In genomic region chr12:54163166-54163565, GRCm38 (mm10) we compare ENCODE assay signal across 8 mouse cellular contexts. TPM values are rescaled to one million over a fixed set of nuclear protein-coding genes. Genes with fewer than 3 reads are reported as not detected.
DNase-seq lines count a peak whose midpoint lies in the region; ATAC-seq lines count a peak whose summit lies in the region.

No protein-coding gene starts in this region.

- 13% methylated on average over 4 of the region's 4 CpGs for WGBS in kidney, embryonic 14.5 days
- WGBS in embryonic facial prominence, embryonic 15.5 days, result 20% methylated on average over 4 of the region's 4 CpGs
- 20% methylated on average over 4 of the region's 4 CpGs for WGBS in limb, embryonic 13.5 days
- 15% methylated on average over 4 of the region's 4 CpGs for WGBS in neural tube, embryonic 12.5 days

- H3K4me1 ChIP-seq in kidney, embryonic 14.5 days (ENCODE audit: control insufficient read depth, insufficient read depth, low read length), result peaks cover 8% of the 10 kb centered on the region; the same call in 1 of the 2 replicates
- H3K4me1 ChIP-seq in embryonic facial prominence, embryonic 15.5 days, result peaks cover 13% of the 10 kb centered on the region; the same call in 1 of the 2 replicates
- peaks cover 10% of the 10 kb centered on the region for H3K4me1 ChIP-seq in limb, embryonic 13.5 days
- peaks cover 14% of the 10 kb centered on the region for H3K4me1 ChIP-seq in neural tube, embryonic 12.5 days

- peak overlapping the region; percentile 33 for H3K4me3 ChIP-seq in kidney, embryonic 14.5 days (ENCODE audit: low read length)
- peak overlapping the region; percentile 29 for H3K4me3 ChIP-seq in embryonic facial prominence, embryonic 15.5 days (replicated peaks)
- peak overlapping the region; percentile 36 for H3K4me3 ChIP-seq in limb, embryonic 13.5 days
- no peak overlapping the region for H3K4me3 ChIP-seq in neural tube, embryonic 12.5 days

- no peaks in the 10 kb centered on the region; the same call in 1 of the 2 replicates for H3K27me3 ChIP-seq in kidney, embryonic 14.5 days (ENCODE audit: control insufficient read depth, insufficient read depth, low read length)
- H3K27me3 ChIP-seq in embryonic facial prominence, embryonic 15.5 days, result peaks cover 5% of the 10 kb centered on the region; the same call in 1 of the 2 replicates
- peaks cover 24% of the 10 kb centered on the region for H3K27me3 ChIP-seq in limb, embryonic 13.5 days
- peaks cover 11% of the 10 kb centered on the region for H3K27me3 ChIP-seq in neural tube, embryonic 12.5 days (replicated peaks)

- H3K36me3 ChIP-seq in kidney, embryonic 14.5 days (ENCODE audit: control insufficient read depth, insufficient read depth, low read length), result no peaks in the 10 kb centered on the region
- no peaks in the 10 kb centered on the region for H3K36me3 ChIP-seq in embryonic facial prominence, embryonic 15.5 days
- no peaks in the 10 kb centered on the region for H3K36me3 ChIP-seq in limb, embryonic 13.5 days
- H3K36me3 ChIP-seq in neural tube, embryonic 12.5 days, result no peaks in the 10 kb centered on the region

- no peak for DNase-seq in kidney, adult 11 months
- no peak for DNase-seq in ovary, adult 18-20 months (ENCODE audit: low spot score)
- DNase-seq in embryo, embryonic 10 days (ENCODE audit: low spot score), result no peak
- no peak for DNase-seq in layer of hippocampus, postnatal 36 days

- no peak for ATAC-seq in kidney, embryonic 14.5 days (ENCODE audit: low FRiP score, low TSS enrichment)
- ATAC-seq in embryonic facial prominence, embryonic 15.5 days (ENCODE audit: insufficient number of reproducible peaks, low FRiP score, low TSS enrichment, low read depth), result no peak
- ATAC-seq in limb, embryonic 13.5 days (ENCODE audit: low FRiP score, low read depth), result no peak
- no peak for ATAC-seq in neural tube, embryonic 12.5 days (ENCODE audit: low FRiP score, low read depth)

- H3K27ac ChIP-seq in kidney, embryonic 14.5 days (ENCODE audit: low read depth, low read length), result peak overlapping the region; percentile 24; the same call in 1 of the 2 replicates
- no peak overlapping the region for H3K27ac ChIP-seq in embryonic facial prominence, embryonic 15.5 days (replicated peaks)
- no peak overlapping the region for H3K27ac ChIP-seq in limb, embryonic 13.5 days
- H3K27ac ChIP-seq in neural tube, embryonic 12.5 days, result no peak overlapping the region

- H3K9ac ChIP-seq in kidney, embryonic 14.5 days (ENCODE audit: low read depth, low read length), result peak overlapping the region; percentile 23; the same call in 1 of the 2 replicates
- no peak overlapping the region for H3K9ac ChIP-seq in embryonic facial prominence, embryonic 15.5 days
- peak overlapping the region; percentile 51; the same call in 1 of the 2 replicates for H3K9ac ChIP-seq in limb, embryonic 13.5 days
- no peak overlapping the region for H3K9ac ChIP-seq in neural tube, embryonic 12.5 days

- H3K4me2 ChIP-seq in kidney, embryonic 14.5 days (replicated peaks; ENCODE audit: low read depth, low read length), result peak overlapping the region; percentile 57
- peak overlapping the region; percentile 53 for H3K4me2 ChIP-seq in embryonic facial prominence, embryonic 15.5 days (replicated peaks)
- H3K4me2 ChIP-seq in limb, embryonic 13.5 days (replicated peaks), result peak overlapping the region; percentile 65
- peak overlapping the region; percentile 53 for H3K4me2 ChIP-seq in neural tube, embryonic 12.5 days (replicated peaks)

- H3K9me3 ChIP-seq in kidney, embryonic 14.5 days (ENCODE audit: control insufficient read depth, low read length), result no peaks in the 10 kb centered on the region
- no peaks in the 10 kb centered on the region for H3K9me3 ChIP-seq in embryonic facial prominence, embryonic 15.5 days (replicated peaks)
- H3K9me3 ChIP-seq in limb, embryonic 13.5 days, result no peaks in the 10 kb centered on the region
- no peaks in the 10 kb centered on the region for H3K9me3 ChIP-seq in neural tube, embryonic 12.5 days

RNA-seq across cellular contexts. Expression of gene Egln3, which starts 40.5 kb away (rescaled TPM):
- polyA plus RNA-seq in kidney, embryonic 14.5 days (2014; fragmentation: Nextera tagmentation; extraction: Ambion mirVana), result 13.5 and 14.5 TPM in 2 replicates
- polyA plus RNA-seq in embryonic facial prominence, embryonic 15.5 days (2015; fragmentation: Nextera tagmentation; extraction: Ambion mirVana), result 20.5 and 20.6 TPM in 2 replicates
- polyA plus RNA-seq in limb, embryonic 13.5 days (2015; fragmentation: Nextera tagmentation; extraction: Ambion mirVana), result 3.9 and 5.4 TPM in 2 replicates
- 3.8 and 4.5 TPM in 2 replicates for polyA plus RNA-seq in neural tube, embryonic 12.5 days (2016; fragmentation: Nextera tagmentation; extraction: Ambion mirVana)
- total RNA-seq in layer of hippocampus, postnatal 36 days (2021), result 1 to 10 TPM; 4.9 to 5.2 TPM

Comparison
In these comparisons a context has a peak if more than half of its experiments do, and no peak if none do; other contexts are left out.
1. H3K9ac ChIP-seq: peak in kidney, embryonic 14.5 days (single experiment) and limb, embryonic 13.5 days (single experiment); none in embryonic facial prominence, embryonic 15.5 days (single experiment) and neural tube, embryonic 12.5 days (single experiment).
2. Peak in every context shown above with its lines, with median percentiles within 50 percentile points of each other: H3K4me2 ChIP-seq.